Mouse (Mus musculus) megakaryocyte, embryonic 14.5 days (primary cell): Measurements from ENCODE around the gene Nkg7.

ENCODE experiments used
- FLI1 ChIP-seq: IDR thresholded peaks from 2 replicates; pipeline ENCODE4 v1.6.1; 2012; ENCODE audit warnings: low read length, inconsistent platforms, mixed read lengths
- GATA1 ChIP-seq: IDR thresholded peaks from 3 replicates; pipeline ENCODE4 v1.6.1; 2012; ENCODE audit warnings: mixed read lengths, low read length, inconsistent platforms, borderline replicate concordance

- TF ChIP-seq GATA1 = no peak
- TF ChIP-seq FLI1 = no peak
Measured at GRCm38 (mm10) chr7:43476376-43476775, 39.5 kb downstream of the Nkg7 start.
